Mouse (Mus musculus) embryo, embryonic 11 days (tissue): Measurements from ENCODE around the gene Ccdc189.
"Not testable (repeated sequence)": the region's sequence is repeated elsewhere in the genome, so short reads cannot be mapped to it uniquely, and the experiment has no call there.

Experiments used
- DNase-seq: peaks from one replicate; pipeline ENCODE4 v3.0.0-alpha.2; 2015

The Ccdc189 gene

GRCm38 (mm10) chr7:127588011-127588871 lies at the start of gene Ccdc189, which contains the start of gene Rnf40:
Gene Ccdc189, minus strand, starts transcription at chr7:127588595.
Gene Rnf40, plus strand, starts transcription at chr7:127588767.
- DNase-seq, result peak; percentile 98

GRCm38 (mm10) chr7:127636963-127637362 lies 48.6 kb upstream of the Ccdc189 start:
- peak; percentile 90 for DNase-seq

- DNase-seq, result no peak
These were observed 43.0 kb upstream of the Ccdc189 start for GRCm38 (mm10) chr7:127631416-127631815.

- DNase-seq, result no peak
These were observed 40.3 kb upstream of the Ccdc189 start for GRCm38 (mm10) chr7:127628646-127629045.

- no peak for DNase-seq
These were observed 38.1 kb upstream of the Ccdc189 start for GRCm38 (mm10) chr7:127626471-127626870.

- DNase-seq, result no peak
These were observed 37.6 kb upstream of the Ccdc189 start for GRCm38 (mm10) chr7:127626039-127626438.

GRCm38 (mm10) chr7:127618402-127618801 lies 30.0 kb upstream of the Ccdc189 start:
- not testable (repeated sequence) for DNase-seq

- DNase-seq, result no peak
These were observed 29.6 kb upstream of the Ccdc189 start for GRCm38 (mm10) chr7:127617962-127618361.

GRCm38 (mm10) chr7:127616881-127617280 lies 28.5 kb upstream of the Ccdc189 start:
- no peak for DNase-seq

- DNase-seq, result no peak
These were observed 27.9 kb upstream of the Ccdc189 start for GRCm38 (mm10) chr7:127616336-127616735.

GRCm38 (mm10) chr7:127614891-127615843 lies 26.8 kb upstream of the Ccdc189 start, which contains the start of gene Zfp629:
Gene Zfp629, minus strand, starts transcription at chr7:127615797.
- peak; percentile 93 for DNase-seq

- peak; percentile 67 for DNase-seq
These were observed 26.1 kb upstream of the Ccdc189 start for GRCm38 (mm10) chr7:127614511-127614890.

- no peak for DNase-seq
These were observed 25.7 kb upstream of the Ccdc189 start for GRCm38 (mm10) chr7:127614091-127614490.

GRCm38 (mm10) chr7:127613501-127613900 lies 25.1 kb upstream of the Ccdc189 start:
- no peak for DNase-seq

GRCm38 (mm10) chr7:127611561-127611960 lies 23.2 kb upstream of the Ccdc189 start:
- DNase-seq, result no peak

GRCm38 (mm10) chr7:127611011-127611410 lies 22.6 kb upstream of the Ccdc189 start:
- DNase-seq, result no peak

GRCm38 (mm10) chr7:127607150-127607549 lies 18.8 kb upstream of the Ccdc189 start:
- DNase-seq, result no peak

- no peak for DNase-seq
These were observed 15.9 kb upstream of the Ccdc189 start for GRCm38 (mm10) chr7:127604256-127604655.

- DNase-seq, result no peak
These were observed 14.5 kb upstream of the Ccdc189 start for GRCm38 (mm10) chr7:127602903-127603302.

GRCm38 (mm10) chr7:127601735-127602134 lies 13.3 kb upstream of the Ccdc189 start:
- no peak for DNase-seq

GRCm38 (mm10) chr7:127600612-127601011 lies 12.2 kb upstream of the Ccdc189 start:
- DNase-seq, result no peak

GRCm38 (mm10) chr7:127596747-127597146 lies 8.4 kb upstream of the Ccdc189 start:
- no peak for DNase-seq

- DNase-seq, result no peak
These were observed 4.2 kb upstream of the Ccdc189 start for GRCm38 (mm10) chr7:127592575-127592974.
